Comparison of ENCODE assay signal across 16 mouse cellular contexts in genomic region chr10:54510776-54511175, GRCm38 (mm10).
"Had no signal": no experiment of that assay in that cellular context is flagged by ENCODE, and none has a peak within 500 bp of the region (broad histone marks: within the 10 kb centered on the region; RNA-seq: fewer than 3 reads in every experiment).

No protein-coding gene starts in this region.

- H3K27ac ChIP-seq: midbrain, embryonic 10.5 days; midbrain, embryonic 12.5 days; neural tube, embryonic 13.5 days; stomach, embryonic 15.5 days; stomach, postnatal 0 days had no signal

- ATAC-seq: midbrain, embryonic 16.5 days had no signal

- H3K27me3 ChIP-seq: midbrain, embryonic 12.5 days; neural tube, embryonic 13.5 days; stomach, embryonic 15.5 days had no signal

- DNase-seq: lung, adult 18-20 months; lung, embryonic 14.5 days; lung, postnatal 10 days; lung, postnatal 4 days; midbrain, embryonic 14.5 days; right cerebral cortex, postnatal 14 days; thymus, adult 18-20 months; thymus, postnatal 14 days; thymus, postnatal 36 days had no signal

- H3K4me2 ChIP-seq: lung, embryonic 14.5 days; midbrain, embryonic 12.5 days; neural tube, embryonic 13.5 days; stomach, embryonic 15.5 days had no signal

- H3K4me1 ChIP-seq: midbrain, embryonic 10.5 days; midbrain, embryonic 12.5 days; neural tube, embryonic 13.5 days; stomach, embryonic 15.5 days had no signal

- H3K36me3 ChIP-seq: midbrain, embryonic 10.5 days; midbrain, embryonic 12.5 days; neural tube, embryonic 13.5 days; stomach, embryonic 15.5 days had no signal

- H3K9ac ChIP-seq: lung, embryonic 14.5 days; midbrain, embryonic 12.5 days; neural tube, embryonic 13.5 days; stomach, embryonic 15.5 days had no signal

- H3K4me3 ChIP-seq: midbrain, embryonic 10.5 days; midbrain, embryonic 12.5 days; myocyte; neural tube, embryonic 13.5 days; stomach, embryonic 15.5 days had no signal

- H3K9me3 ChIP-seq: midbrain, embryonic 12.5 days; neural tube, embryonic 13.5 days; stomach, embryonic 15.5 days had no signal
